Mouse (Mus musculus) kidney, embryonic 16.5 days (tissue): ENCODE results near the gene N4bp2. TPM values are rescaled to one million over a fixed set of nuclear protein-coding genes. Genes with fewer than 3 reads are reported as not detected.
A peak's percentile ranks its signal among the peaks of the same experiment; 100 is the strongest.

Experiments used
- ATAC-seq: fragments of 200-750 bp; cut with Nextera tagmentation; 2 replicates; pipeline ENCODE4 v1.8.0; 2017; ENCODE audit warnings: moderate TSS enrichment; ENCODE audit not compliant: low FRiP score, low TSS enrichment
- H3K27ac ChIP-seq: fragments of 300-500 bp; sonication (generic); 2 replicates; pipeline ENCODE4 v1.5.1; 2014; ENCODE audit warnings: low read length
- H3K27me3 ChIP-seq: fragments of 300-500 bp; sonication (generic); 2 replicates; pipeline ENCODE4 v1.6.1; 2014; ENCODE audit warnings: low read length, control low read depth, mixed read lengths; ENCODE audit not compliant: insufficient read depth
- H3K36me3 ChIP-seq: fragments of 300-500 bp; sonication (generic); 2 replicates; pipeline ENCODE4 v1.6.1; 2014; ENCODE audit warnings: low read length, control low read depth, mixed read lengths; ENCODE audit not compliant: insufficient read depth
- H3K4me1 ChIP-seq: fragments of 300-500 bp; sonication (generic); 2 replicates; pipeline ENCODE4 v1.6.1; 2014; ENCODE audit warnings: low read length, control low read depth, mixed read lengths; ENCODE audit not compliant: insufficient read depth
- H3K4me2 ChIP-seq: fragments of 300-500 bp; sonication (generic); replicated peaks from 2 replicates; pipeline ENCODE4 v1.6.1; 2014; ENCODE audit warnings: low read depth, low read length
- H3K4me3 ChIP-seq: fragments of 300-500 bp; sonication (generic); 2 replicates; pipeline ENCODE4 v1.5.1; 2014; ENCODE audit warnings: mild to moderate bottlenecking, low read length
- H3K9ac ChIP-seq: fragments of 300-500 bp; sonication (generic); replicated peaks from 2 replicates; pipeline ENCODE4 v1.6.1; 2014; ENCODE audit warnings: low read length
- H3K9me3 ChIP-seq: fragments of 300-500 bp; sonication (generic); 2 replicates; pipeline ENCODE4 v1.6.1; 2016; ENCODE audit warnings: low read length, control low read depth
- WGBS: fragments of 180-500 bp; shearing (Covaris S2); extraction: QIAGEN DNeasy Blood & Tissue Kit; methylation state at CpG from one replicate; pipeline ENCODE4 v1.1.7; 2014; 5-methylcytosine and 5-hydroxymethylcytosine counted together
- polyA plus RNA-seq: library from polyadenylated mRNA; unstranded; fragments of >200 nt; fragmentation: Nextera tagmentation; extraction: Ambion mirVana; gene quantifications from 2 replicates; pipeline ENCODE4 v1.2.1, GENCODE M21; 2015

Gene N4bp2
- polyA plus RNA-seq, 1 experiment from 2014 or later, result 18.8 TPM

GRCm38 (mm10) chr5:65842947-65843346 lies 79.6 kb downstream of the N4bp2 start:
- Histone ChIP-seq H3K4me3 (no peak overlapping the region), H3K4me1 (no peaks in the 10 kb centered on the region), H3K4me2 (no peak overlapping the region), H3K9ac (no peak overlapping the region), H3K27me3 (no peaks in the 10 kb centered on the region), H3K36me3 (no peaks in the 10 kb centered on the region), H3K27ac (no peak overlapping the region), H3K9me3 (no peaks in the 10 kb centered on the region)
- ATAC-seq, result no peak
- 87% methylated on average over 7 of the region's 7 CpGs for WGBS

- H3K4me3 ChIP-seq, result no peak overlapping the region
- H3K4me1 ChIP-seq, result no peaks in the 10 kb centered on the region
- no peak overlapping the region for H3K4me2 ChIP-seq
- no peaks in the 10 kb centered on the region for H3K9me3 ChIP-seq
- H3K27ac ChIP-seq, result no peak overlapping the region
- H3K27me3 ChIP-seq, result no peaks in the 10 kb centered on the region
- no peaks in the 10 kb centered on the region for H3K36me3 ChIP-seq
- ATAC-seq, result no peak
- WGBS, result 94% methylated on average over 8 of the region's 8 CpGs
- H3K9ac ChIP-seq, result no peak overlapping the region
Measured at GRCm38 (mm10) chr5:65846534-65846933, 83.2 kb downstream of the N4bp2 start.

GRCm38 (mm10) chr5:65846958-65847357 lies 83.6 kb downstream of the N4bp2 start:
- WGBS, result 79% methylated on average over 3 of the region's 3 CpGs
- no peak for ATAC-seq
- Histone ChIP-seq H3K36me3 (no peaks in the 10 kb centered on the region), H3K4me3 (no peak overlapping the region), H3K9me3 (no peaks in the 10 kb centered on the region), H3K4me1 (no peaks in the 10 kb centered on the region), H3K9ac (no peak overlapping the region), H3K4me2 (no peak overlapping the region), H3K27ac (no peak overlapping the region), H3K27me3 (no peaks in the 10 kb centered on the region)

- H3K9me3 ChIP-seq, result no peaks in the 10 kb centered on the region
- H3K27me3 ChIP-seq, result no peaks in the 10 kb centered on the region
- H3K4me2 ChIP-seq, result no peak overlapping the region
- no peak for ATAC-seq
- H3K4me1 ChIP-seq, result no peaks in the 10 kb centered on the region
- WGBS, result 81% methylated on average over 7 of the region's 7 CpGs
- H3K9ac ChIP-seq, result no peak overlapping the region
- H3K27ac ChIP-seq, result no peak overlapping the region
- H3K4me3 ChIP-seq, result no peak overlapping the region
- H3K36me3 ChIP-seq, result no peaks in the 10 kb centered on the region
Measured at GRCm38 (mm10) chr5:65847656-65848055, 84.3 kb downstream of the N4bp2 start.

GRCm38 (mm10) chr5:65850765-65851164 lies 87.4 kb downstream of the N4bp2 start:
- Histone ChIP-seq H3K4me3 (no peak overlapping the region), H3K4me1 (no peaks in the 10 kb centered on the region), H3K4me2 (no peak overlapping the region), H3K27ac (no peak overlapping the region), H3K9ac (no peak overlapping the region), H3K9me3 (no peaks in the 10 kb centered on the region), H3K36me3 (no peaks in the 10 kb centered on the region), H3K27me3 (no peaks in the 10 kb centered on the region)
- no peak for ATAC-seq
- 44% methylated on average over 11 of the region's 11 CpGs for WGBS

- 38% methylated on average over 8 of the region's 8 CpGs for WGBS
- Histone ChIP-seq H3K4me2 (no peak overlapping the region), H3K27me3 (no peaks in the 10 kb centered on the region), H3K27ac (no peak overlapping the region), H3K36me3 (no peaks in the 10 kb centered on the region), H3K9ac (no peak overlapping the region), H3K9me3 (no peaks in the 10 kb centered on the region), H3K4me1 (peaks cover 7% of the 10 kb centered on the region), H3K4me3 (no peak overlapping the region)
- ATAC-seq, result peak; percentile 74
Measured at GRCm38 (mm10) chr5:65854786-65855191, 91.5 kb downstream of the N4bp2 start.

- no peak overlapping the region for H3K4me3 ChIP-seq
- ATAC-seq, result no peak
- H3K4me1 ChIP-seq, result peaks cover 7% of the 10 kb centered on the region
- 52% methylated on average over 3 of the region's 3 CpGs for WGBS
- H3K36me3 ChIP-seq, result no peaks in the 10 kb centered on the region
- no peak overlapping the region for H3K9ac ChIP-seq
- no peaks in the 10 kb centered on the region for H3K9me3 ChIP-seq
- no peak overlapping the region for H3K27ac ChIP-seq
- H3K27me3 ChIP-seq, result no peaks in the 10 kb centered on the region
- H3K4me2 ChIP-seq, result no peak overlapping the region
Measured at GRCm38 (mm10) chr5:65855571-65855970, 92.2 kb downstream of the N4bp2 start.

GRCm38 (mm10) chr5:65856591-65857411 lies 93.5 kb downstream of the N4bp2 start:
- Histone ChIP-seq H3K4me1 (peaks cover 7% of the 10 kb centered on the region), H3K9ac (no peak overlapping the region), H3K4me2 (no peak overlapping the region), H3K27ac (no peak overlapping the region), H3K36me3 (no peaks in the 10 kb centered on the region), H3K4me3 (no peak overlapping the region), H3K27me3 (no peaks in the 10 kb centered on the region), H3K9me3 (no peaks in the 10 kb centered on the region)
- 68% methylated on average over 17 of the region's 17 CpGs for WGBS
- no peak for ATAC-seq

- no peaks in the 10 kb centered on the region for H3K36me3 ChIP-seq
- H3K27me3 ChIP-seq, result no peaks in the 10 kb centered on the region
- no peak overlapping the region for H3K4me2 ChIP-seq
- peaks cover 7% of the 10 kb centered on the region for H3K4me1 ChIP-seq
- H3K9ac ChIP-seq, result no peak overlapping the region
- no peak overlapping the region for H3K27ac ChIP-seq
- H3K9me3 ChIP-seq, result no peaks in the 10 kb centered on the region
- 44% methylated on average over 12 of the region's 12 CpGs for WGBS
- ATAC-seq, result peak; percentile 54; the same call in 1 of the 2 replicates
- H3K4me3 ChIP-seq, result no peak overlapping the region
Measured at GRCm38 (mm10) chr5:65857935-65858334, 94.6 kb downstream of the N4bp2 start.

GRCm38 (mm10) chr5:65858355-65858754 lies 95.0 kb downstream of the N4bp2 start:
- Histone ChIP-seq H3K27ac (peak overlapping the region; percentile 53; the same call in 1 of the 2 replicates), H3K4me3 (no peak overlapping the region), H3K9me3 (no peaks in the 10 kb centered on the region), H3K27me3 (no peaks in the 10 kb centered on the region), H3K4me2 (no peak overlapping the region), H3K36me3 (no peaks in the 10 kb centered on the region), H3K4me1 (peaks cover 7% of the 10 kb centered on the region), H3K9ac (no peak overlapping the region)
- 81% methylated on average over 4 of the region's 6 CpGs for WGBS
- 0 out of 2 replicates have a peak, but pooled peaks have one; percentile 27 for ATAC-seq
